Mouse (Mus musculus): ENCODE results near the gene Pard3. TPM values are rescaled to one million over a fixed set of nuclear protein-coding genes. Genes with fewer than 3 reads are reported as not detected.

Pard3 gene
- total RNA-seq, 4 experiments from 2014 or later = 25.3 to 28.1 (median 26.6) TPM

- no peak for DNase-seq (ENCODE audit: low spot score in 2 of 2)
Observed at GRCm38 (mm10) chr8:127589291-127589690, 525.6 kb downstream of the Pard3 start.

GRCm38 (mm10) chr8:127590674-127591186, 527.0 kb downstream of the Pard3 start:
- DNase-seq (ENCODE audit: low spot score in 2 of 2) = no peak

- no peak for DNase-seq (ENCODE audit: low spot score in 2 of 2)
Observed at GRCm38 (mm10) chr8:127592648-127593574, 529.2 kb downstream of the Pard3 start.

GRCm38 (mm10) chr8:127600641-127601040, 536.9 kb downstream of the Pard3 start:
- DNase-seq (ENCODE audit: low spot score in 2 of 2) = no peak

GRCm38 (mm10) chr8:127603062-127603461, 539.4 kb downstream of the Pard3 start:
- no peak for DNase-seq (ENCODE audit: low spot score in 2 of 2)

- DNase-seq (ENCODE audit: low spot score in 2 of 2) = peak in 1 of 2 experiments; percentile 27
Observed at GRCm38 (mm10) chr8:127608541-127609270, 545.0 kb downstream of the Pard3 start.

GRCm38 (mm10) chr8:127609316-127609715, 545.6 kb downstream of the Pard3 start:
- DNase-seq (ENCODE audit: low spot score in 2 of 2) = no peak

- DNase-seq (ENCODE audit: low spot score in 2 of 2) = peak in 1 of 2 experiments; percentile 56
Observed at GRCm38 (mm10) chr8:127614206-127614605, 550.5 kb downstream of the Pard3 start.

GRCm38 (mm10) chr8:127616681-127617080, 553.0 kb downstream of the Pard3 start:
- no peak for DNase-seq (ENCODE audit: low spot score in 2 of 2)

GRCm38 (mm10) chr8:127622137-127622536, 558.4 kb downstream of the Pard3 start:
- DNase-seq (ENCODE audit: low spot score in 2 of 2) = no peak

- no peak for DNase-seq (ENCODE audit: low spot score in 2 of 2)
Observed at GRCm38 (mm10) chr8:127638232-127639087, 574.8 kb downstream of the Pard3 start.

- no peak for DNase-seq (ENCODE audit: low spot score in 2 of 2)
Observed at GRCm38 (mm10) chr8:127639088-127639453, 575.4 kb downstream of the Pard3 start.

- no peak for DNase-seq (ENCODE audit: low spot score in 2 of 2)
Observed at GRCm38 (mm10) chr8:127655559-127655958, 591.9 kb downstream of the Pard3 start.

Other genes with a start within 250 kb of the Pard3 start
- 100 to 1,000 TPM; 212 to 221 (median 217) TPM for gene Tomm20, start 118.0 kb upstream of the Pard3 start, total RNA-seq (2022)
- gene Rbm34, start 92.8 kb upstream of the Pard3 start, total RNA-seq (2022) = 10 to 100 TPM; 13.2 to 16.4 (median 15.4) TPM